Mouse (Mus musculus): ENCODE data around the gene Nudt2. TPM values are rescaled to one million over a fixed set of nuclear protein-coding genes. Genes with fewer than 3 reads are reported as not detected.

Gene Nudt2
- polyA plus RNA-seq, 2 experiments: 13.3 to 22.4 TPM

GRCm38 (mm10) chr4:41497995-41498845 lies 33.3 kb downstream of the Nudt2 start:
- DNase-seq (ENCODE audit: low read depth in 3 of 3, low spot score in 3 of 3) (no peak), ATAC-seq (ENCODE audit: insufficient read depth) (no peak)
- Histone ChIP-seq H3K4me2 (ENCODE audit: low read depth) (peak overlapping the region; percentile 23), H3K27ac (no peak overlapping the region), H3K9me3 (ENCODE audit: control insufficient read depth, low read length) (no peaks in the 10 kb centered on the region), H3K4me1 (replicated peaks; ENCODE audit: control insufficient read depth in 2 of 2, insufficient read depth in 2 of 2, low read length in 1 of 2) (peaks cover 0 to 13% of the 10 kb centered on the region in 2 experiments; a peak in 3 of 4 replicates), H3K27me3 (ENCODE audit: control insufficient read depth, insufficient read depth, low read length) (peaks cover 64% of the 10 kb centered on the region), H3K4me3 (ENCODE audit: insufficient read depth in 1 of 2, low read depth in 2 of 2, low read length in 2 of 2) (no peak overlapping the region), H3K9ac (replicated peaks) (no peak overlapping the region), H3K36me3 (replicated peaks; ENCODE audit: control insufficient read depth, insufficient read depth, low read depth) (no peaks in the 10 kb centered on the region)
- WGBS (ENCODE audit: insufficient replicate concordance): 7% methylated on average over 72 of the region's 72 CpGs
- no peak for TF ChIP-seq EP300 (IDR thresholded peaks at IDR 0.05; ENCODE audit: low read depth)
- no peak for TF ChIP-seq CTCF (IDR thresholded peaks at IDR 0.05; ENCODE audit: low read depth)

- Histone ChIP-seq H3K9ac (replicated peaks) (no peak overlapping the region), H3K4me2 (ENCODE audit: low read depth) (no peak overlapping the region), H3K36me3 (replicated peaks; ENCODE audit: control insufficient read depth, insufficient read depth, low read depth) (no peaks in the 10 kb centered on the region), H3K27me3 (ENCODE audit: control insufficient read depth, insufficient read depth, low read length) (peaks cover 64% of the 10 kb centered on the region), H3K4me1 (replicated peaks; ENCODE audit: control insufficient read depth in 2 of 2, insufficient read depth in 2 of 2, low read length in 1 of 2) (peaks cover 0 to 15% of the 10 kb centered on the region in 2 experiments; a peak in 2 of 4 replicates), H3K4me3 (ENCODE audit: insufficient read depth in 1 of 2, low read depth in 2 of 2, low read length in 2 of 2) (no peak overlapping the region), H3K9me3 (ENCODE audit: control insufficient read depth, low read length) (no peaks in the 10 kb centered on the region), H3K27ac (no peak overlapping the region)
- 5% methylated on average over 43 of the region's 43 CpGs for WGBS (ENCODE audit: insufficient replicate concordance)
- DNase-seq (ENCODE audit: low read depth in 3 of 3, low spot score in 3 of 3): no peak
- ATAC-seq (ENCODE audit: insufficient read depth): no peak
- no peak for TF ChIP-seq CTCF (IDR thresholded peaks at IDR 0.05; ENCODE audit: low read depth)
- no peak for TF ChIP-seq EP300 (IDR thresholded peaks at IDR 0.05; ENCODE audit: low read depth)
Observed at GRCm38 (mm10) chr4:41498921-41499391, 34.0 kb downstream of the Nudt2 start.

- TF ChIP-seq CTCF (IDR thresholded peaks at IDR 0.05; ENCODE audit: low read depth): no peak
- TF ChIP-seq EP300 (IDR thresholded peaks at IDR 0.05; ENCODE audit: low read depth): no peak
- Histone ChIP-seq H3K4me3 (ENCODE audit: insufficient read depth in 1 of 2, low read depth in 2 of 2, low read length in 2 of 2) (no peak overlapping the region), H3K4me2 (ENCODE audit: low read depth) (no peak overlapping the region), H3K27ac (no peak overlapping the region), H3K4me1 (replicated peaks; ENCODE audit: control insufficient read depth in 2 of 2, insufficient read depth in 2 of 2, low read length in 1 of 2) (peaks cover 0 to 13% of the 10 kb centered on the region in 2 experiments; a peak in 2 of 4 replicates), H3K9ac (replicated peaks) (no peak overlapping the region), H3K36me3 (replicated peaks; ENCODE audit: control insufficient read depth, insufficient read depth, low read depth) (no peaks in the 10 kb centered on the region), H3K9me3 (ENCODE audit: control insufficient read depth, low read length) (no peaks in the 10 kb centered on the region), H3K27me3 (ENCODE audit: control insufficient read depth, insufficient read depth, low read length) (peaks cover 64% of the 10 kb centered on the region)
- 48% methylated on average over 8 of the region's 8 CpGs for WGBS (ENCODE audit: insufficient replicate concordance)
- DNase-seq (ENCODE audit: low read depth in 3 of 3, low spot score in 3 of 3) (no peak), ATAC-seq (ENCODE audit: insufficient read depth) (no peak)
Observed at GRCm38 (mm10) chr4:41499619-41500018, 34.7 kb downstream of the Nudt2 start.

GRCm38 (mm10) chr4:41500787-41501186 lies 35.8 kb downstream of the Nudt2 start:
- no peak overlapping the region for H3K27ac ChIP-seq
- DNase-seq (ENCODE audit: low read depth in 3 of 3, low spot score in 3 of 3): no peak
- no peak overlapping the region for H3K4me3 ChIP-seq (ENCODE audit: insufficient read depth in 1 of 2, low read depth in 2 of 2, low read length in 2 of 2)
- no peak overlapping the region for H3K4me2 ChIP-seq (ENCODE audit: low read depth)
- TF ChIP-seq EP300 (IDR thresholded peaks at IDR 0.05; ENCODE audit: low read depth): no peak
- no peak for TF ChIP-seq CTCF (IDR thresholded peaks at IDR 0.05; ENCODE audit: low read depth)
- peaks cover 64% of the 10 kb centered on the region for H3K27me3 ChIP-seq (ENCODE audit: control insufficient read depth, insufficient read depth, low read length)
- H3K4me1 ChIP-seq (replicated peaks; ENCODE audit: control insufficient read depth in 2 of 2, insufficient read depth in 2 of 2, low read length in 1 of 2): peaks cover 0 to 10% of the 10 kb centered on the region in 2 experiments; a peak in 2 of 4 replicates
- 61% methylated on average over 4 of the region's 4 CpGs for WGBS (ENCODE audit: insufficient replicate concordance)
- H3K9me3 ChIP-seq (ENCODE audit: control insufficient read depth, low read length): no peaks in the 10 kb centered on the region
- H3K36me3 ChIP-seq (replicated peaks; ENCODE audit: control insufficient read depth, insufficient read depth, low read depth): no peaks in the 10 kb centered on the region
- ATAC-seq (ENCODE audit: insufficient read depth): no peak
- no peak overlapping the region for H3K9ac ChIP-seq (replicated peaks)
